Mouse (Mus musculus) liver, embryonic 14.5 days (tissue): ENCODE measurements around the gene Spon2. TPM values are rescaled to one million over a fixed set of nuclear protein-coding genes. Genes with fewer than 3 reads are reported as not detected.

Experiments used
- ATAC-seq: fragments of 200-750 bp; cut with Nextera tagmentation; 2 replicates; pipeline ENCODE4 v1.8.0; 2017; ENCODE audit warnings: moderate number of reproducible peaks, mild to moderate bottlenecking, moderate library complexity; ENCODE audit not compliant: insufficient read depth
- DNase-seq, 3 experiments: peaks; one replicate each; pipeline ENCODE4 v3.0.0-alpha.2; 2012 to 2013; ENCODE audit warnings: low read depth in 3 of 3, low spot score in 3 of 3
- H3K27ac ChIP-seq: fragments of 300-500 bp; sonication (generic); 2 replicates; pipeline ENCODE4 v1.5.1; 2014; ENCODE audit warnings: moderate library complexity, mild to moderate bottlenecking, control low read depth, inconsistent platforms
- H3K27me3 ChIP-seq: fragments of 300-500 bp; sonication (generic); 2 replicates; pipeline ENCODE4 v1.6.1; 2014; ENCODE audit warnings: mild to moderate bottlenecking, low read length, moderate library complexity; ENCODE audit not compliant: control insufficient read depth, insufficient read depth
- H3K36me3 ChIP-seq: fragments of 300-500 bp; sonication (generic); replicated peaks from 2 replicates; pipeline ENCODE4 v1.6.1; 2014; ENCODE audit warnings: low read depth; ENCODE audit not compliant: control insufficient read depth, insufficient read depth
- H3K4me1 ChIP-seq, 2 experiments: fragments of 200-500 bp in 1 of 2; fragments of 300-500 bp in 1 of 2; sonication (generic) in 1 of 2; replicated peaks; 2 replicates each; pipeline ENCODE4 v1.6.1; 2012 to 2014; ENCODE audit warnings: antibody characterized with exemption in 1 of 2, inconsistent platforms in 1 of 2, low read length in 1 of 2; ENCODE audit not compliant: control insufficient read depth in 2 of 2, insufficient read depth in 2 of 2
- H3K4me2 ChIP-seq: fragments of 300-500 bp; sonication (generic); 2 replicates; pipeline ENCODE4 v1.6.1; 2014; ENCODE audit warnings: low read depth, mild to moderate bottlenecking, control low read depth, moderate library complexity
- H3K4me3 ChIP-seq, 2 experiments: fragments of 200-500 bp in 1 of 2; fragments of 300-500 bp in 1 of 2; sonication (generic) in 1 of 2; 2 replicates each; pipeline ENCODE4 v1.5.1; 2012 to 2014; ENCODE audit warnings: low read depth in 2 of 2, low read length in 2 of 2, mild to moderate bottlenecking in 2 of 2, control low read depth in 1 of 2, inconsistent platforms in 1 of 2, moderate library complexity in 1 of 2; ENCODE audit not compliant: insufficient read depth in 1 of 2
- H3K9ac ChIP-seq: fragments of 300-500 bp; sonication (generic); replicated peaks from 2 replicates; pipeline ENCODE4 v1.6.1; 2014; ENCODE audit warnings: mild to moderate bottlenecking, control low read depth, moderate library complexity
- H3K9me3 ChIP-seq: fragments of 300-500 bp; sonication (generic); 2 replicates; pipeline ENCODE4 v1.6.1; 2016; ENCODE audit warnings: low read length, mixed read lengths; ENCODE audit not compliant: control insufficient read depth
- CTCF ChIP-seq: IDR thresholded peaks from 2 replicates; pipeline ENCODE4 v1.5.1; 2016; ENCODE audit warnings: antibody characterized with exemption, low read depth, control low read depth
- EP300 ChIP-seq: IDR thresholded peaks from 2 replicates; pipeline ENCODE4 v1.6.1; 2016; ENCODE audit warnings: antibody characterized with exemption, low read depth
- WGBS: fragments of 180-500 bp; shearing (Covaris S2); extraction: QIAGEN DNeasy Blood & Tissue Kit; methylation state at CpG from one replicate; pipeline ENCODE4 v1.1.7; 2014; ENCODE audit not compliant: insufficient replicate concordance; 5-methylcytosine and 5-hydroxymethylcytosine counted together
- polyA plus RNA-seq, 2 experiments: library from polyadenylated mRNA; depleted of rRNA in 1 of 2; stranded (reverse) in 1 of 2; unstranded in 1 of 2; fragments of >200 nt; fragmentation: Nextera tagmentation in 1 of 2; extraction: Ambion mirVana in 1 of 2; gene quantifications; 2 replicates each; pipeline versions ENCODE4 v1.2.1 to v1.2.3; 2012 to 2014

The Spon2 gene
- polyA plus RNA-seq, 2 experiments: 6.9 to 10.4 TPM

DNA sequence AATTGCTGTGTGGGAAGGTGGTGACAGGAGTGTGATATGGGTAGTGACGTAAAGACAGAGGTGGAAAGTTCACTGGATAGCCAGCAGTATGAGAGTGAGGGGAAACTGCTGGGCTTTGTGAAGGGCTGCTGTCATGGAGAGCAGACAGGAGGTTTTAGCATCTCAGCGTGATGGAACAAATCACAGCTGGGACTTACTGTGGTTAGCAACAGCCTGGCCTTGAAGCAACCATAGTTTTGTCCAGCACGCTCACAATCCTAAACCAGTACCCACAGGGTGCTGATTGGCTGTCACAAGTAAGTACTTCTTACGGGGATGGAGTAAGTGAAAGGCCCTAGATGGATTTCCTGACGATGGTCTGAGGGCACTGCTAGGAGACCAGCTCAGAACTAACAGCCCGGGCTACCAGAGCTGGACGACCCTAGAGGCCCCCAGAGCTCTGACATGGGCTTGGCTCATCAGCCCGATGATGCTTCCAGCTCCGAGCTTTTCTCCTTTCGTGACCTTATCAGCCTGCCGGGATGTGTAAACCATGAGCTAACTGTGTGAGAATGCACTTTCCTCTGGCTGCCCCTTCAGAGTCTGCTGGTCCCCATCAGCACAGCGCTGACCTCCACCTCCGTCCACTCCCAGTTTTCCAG lies 16.3 kb upstream of the Spon2 start:
- ATAC-seq: no peak

DNA sequence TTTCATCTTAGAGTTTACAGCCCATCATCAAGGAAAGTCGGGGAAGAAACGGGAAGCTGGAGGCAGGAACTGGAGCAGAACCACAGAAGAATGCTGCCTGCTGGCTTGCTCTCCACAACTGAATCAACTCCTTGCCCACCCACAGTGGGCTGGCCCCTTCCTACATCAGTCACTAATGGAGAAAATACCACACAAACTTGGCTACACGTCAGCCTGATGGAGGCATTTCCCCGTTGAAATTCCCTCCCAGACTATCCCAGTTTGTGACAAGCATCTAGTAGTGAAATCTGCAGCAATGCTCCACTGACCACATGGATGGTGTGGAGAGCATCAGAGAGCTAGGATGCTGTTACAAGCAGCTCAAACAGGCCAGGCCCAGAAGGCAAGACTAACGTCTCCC lies 14.5 kb upstream of the Spon2 start:
- Histone ChIP-seq H3K27me3 (no peaks in the 10 kb centered on the region), H3K36me3 (no peaks in the 10 kb centered on the region), H3K4me3 (no peak overlapping the region), H3K4me2 (no peak overlapping the region), H3K27ac (no peak overlapping the region), H3K9me3 (no peaks in the 10 kb centered on the region), H3K9ac (no peak overlapping the region), H3K4me1 (no peaks in the 10 kb centered on the region)
- TF ChIP-seq EP300: no peak
- no peak for TF ChIP-seq CTCF
- DNase-seq: no peak
- ATAC-seq: no peak
- 53% methylated on average over 5 of the region's 5 CpGs for WGBS

More for the DNA sequence above, 16.3 kb upstream of the Spon2 start:
- Histone ChIP-seq H3K36me3 (no peaks in the 10 kb centered on the region), H3K27ac (no peak overlapping the region), H3K27me3 (no peaks in the 10 kb centered on the region), H3K4me3 (no peak overlapping the region), H3K4me1 (no peaks in the 10 kb centered on the region), H3K9ac (no peak overlapping the region), H3K9me3 (no peaks in the 10 kb centered on the region), H3K4me2 (no peak overlapping the region)
- DNase-seq: no peak
- 38% methylated on average over 13 of the region's 13 CpGs for WGBS
- no peak for TF ChIP-seq EP300
- no peak for TF ChIP-seq CTCF

DNA sequence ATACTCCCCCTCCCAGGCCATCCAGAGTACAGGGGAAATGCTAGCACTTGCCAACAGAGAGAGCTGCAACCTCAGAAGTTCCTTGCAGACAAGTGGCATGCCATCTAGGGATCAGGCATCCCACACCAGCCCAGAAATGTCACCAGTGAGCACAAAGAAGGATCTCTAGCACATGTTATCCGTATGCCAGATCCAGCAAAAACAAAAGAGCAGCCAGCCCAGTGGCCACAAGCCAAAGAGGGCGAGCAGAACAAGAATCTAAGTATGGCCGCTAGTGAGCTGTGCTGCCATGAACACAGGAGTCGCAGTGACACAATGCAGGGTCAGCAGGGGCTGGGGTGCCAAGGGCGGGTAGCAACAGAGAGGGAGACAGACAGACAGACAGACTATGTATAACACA lies 12.0 kb upstream of the Spon2 start:
- no peaks in the 10 kb centered on the region for H3K4me1 ChIP-seq
- DNase-seq (no peak), ATAC-seq (no peak)
- H3K4me3 ChIP-seq: no peak overlapping the region
- H3K27ac ChIP-seq: no peak overlapping the region
- TF ChIP-seq CTCF: no peak
- no peak for TF ChIP-seq EP300
- no peaks in the 10 kb centered on the region for H3K9me3 ChIP-seq
- H3K9ac ChIP-seq: no peak overlapping the region
- H3K36me3 ChIP-seq: no peaks in the 10 kb centered on the region
- no peaks in the 10 kb centered on the region for H3K27me3 ChIP-seq
- WGBS: 55% methylated on average over 5 of the region's 5 CpGs
- H3K4me2 ChIP-seq: no peak overlapping the region

DNA sequence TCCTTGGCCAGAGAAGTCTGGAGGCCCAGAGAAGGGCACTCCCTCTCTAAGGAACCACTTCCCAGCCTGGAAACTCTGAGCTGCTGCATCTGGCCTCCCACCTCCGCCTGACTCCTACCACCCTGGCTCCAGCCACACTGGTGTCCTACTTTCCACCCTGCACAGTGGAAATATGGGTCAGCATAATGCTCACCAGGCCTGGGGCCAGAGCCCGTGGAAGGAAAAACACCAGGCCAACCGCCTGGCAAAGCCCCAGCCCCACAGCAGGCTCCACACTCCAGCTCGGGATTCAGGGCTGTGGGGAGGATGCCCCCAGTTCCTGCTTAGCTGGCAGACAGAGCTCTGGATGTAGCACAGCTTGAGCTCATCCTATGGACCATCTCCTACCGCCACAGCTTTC lies 10.2 kb upstream of the Spon2 start:
- no peak for ATAC-seq
- H3K9ac ChIP-seq: no peak overlapping the region
- H3K4me3 ChIP-seq: no peak overlapping the region
- WGBS: 47% methylated on average over 5 of the region's 5 CpGs
- H3K4me1 ChIP-seq: peaks cover 6 to 15% of the 10 kb centered on the region in 2 experiments; a peak in 3 of 4 replicates
- H3K27me3 ChIP-seq: no peaks in the 10 kb centered on the region
- no peak for DNase-seq
- H3K36me3 ChIP-seq: no peaks in the 10 kb centered on the region
- no peak overlapping the region for H3K4me2 ChIP-seq
- no peak for TF ChIP-seq CTCF
- TF ChIP-seq EP300: no peak
- no peak overlapping the region for H3K27ac ChIP-seq
- H3K9me3 ChIP-seq: no peaks in the 10 kb centered on the region

DNA sequence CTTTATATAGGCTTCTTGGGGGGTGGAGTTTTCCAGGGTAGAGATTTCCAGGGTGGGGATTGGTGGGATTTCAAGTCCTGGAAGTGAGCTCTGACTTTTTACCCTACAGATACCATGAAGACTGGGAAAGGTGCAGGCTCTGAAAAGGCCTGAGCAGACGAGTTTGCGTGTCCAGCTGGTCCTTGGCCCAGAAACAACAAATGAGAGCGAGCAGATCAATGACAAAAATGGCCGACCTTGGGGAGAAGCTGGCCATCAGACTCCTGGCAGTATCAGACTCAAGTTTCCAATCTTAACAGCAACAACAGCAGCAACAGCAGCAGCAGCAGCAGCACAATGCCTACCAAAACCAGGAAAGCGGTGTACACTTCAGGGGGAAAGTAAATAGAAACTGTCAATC lies 7.4 kb upstream of the Spon2 start:
- peaks cover 6 to 20% of the 10 kb centered on the region in 2 experiments; a peak in 3 of 4 replicates for H3K4me1 ChIP-seq
- no peaks in the 10 kb centered on the region for H3K9me3 ChIP-seq
- no peak overlapping the region for H3K9ac ChIP-seq
- no peaks in the 10 kb centered on the region for H3K27me3 ChIP-seq
- TF ChIP-seq CTCF (no peak), EP300 (no peak)
- 64% methylated on average over 5 of the region's 5 CpGs for WGBS
- no peaks in the 10 kb centered on the region for H3K36me3 ChIP-seq
- no peak overlapping the region for H3K27ac ChIP-seq
- H3K4me3 ChIP-seq: no peak overlapping the region
- ATAC-seq (no peak), DNase-seq (no peak)
- H3K4me2 ChIP-seq: no peak overlapping the region
